Mouse (Mus musculus) forebrain, embryonic 11.5 days (tissue): ENCODE measurements around the gene Uqcr10. TPM values are rescaled to one million over a fixed set of nuclear protein-coding genes. Genes with fewer than 3 reads are reported as not detected.

Source experiments
- ATAC-seq: fragments of 200-750 bp; cut with Nextera tagmentation; replicated peaks from 2 replicates; pipeline ENCODE4 v1.8.0; 2017; ENCODE audit warnings: moderate TSS enrichment; ENCODE audit not compliant: low FRiP score
- DNase-seq: peaks from one replicate; pipeline ENCODE4 v3.0.0-alpha.2; 2017; ENCODE audit warnings: low spot score
- H3K27ac ChIP-seq: fragments of 300-500 bp; sonication (generic); 2 replicates; pipeline ENCODE4 v1.5.1; 2014; ENCODE audit warnings: low read depth, low read length
- H3K27me3 ChIP-seq: fragments of 300-500 bp; sonication (generic); 2 replicates; pipeline ENCODE4 v1.6.1; 2014; ENCODE audit warnings: mild to moderate bottlenecking, low read length, mixed read lengths; ENCODE audit not compliant: control insufficient read depth, insufficient read depth
- H3K36me3 ChIP-seq: fragments of 300-500 bp; sonication (generic); 2 replicates; pipeline ENCODE4 v1.6.1; 2014; ENCODE audit warnings: mild to moderate bottlenecking, low read length, moderate library complexity, mixed read lengths; ENCODE audit not compliant: control insufficient read depth, insufficient read depth
- H3K4me1 ChIP-seq: fragments of 300-500 bp; sonication (generic); replicated peaks from 2 replicates; pipeline ENCODE4 v1.6.1; 2014; ENCODE audit warnings: low read length, mixed read lengths; ENCODE audit not compliant: control insufficient read depth, insufficient read depth
- H3K4me2 ChIP-seq: fragments of 300-500 bp; sonication (generic); 2 replicates; pipeline ENCODE4 v1.6.1; 2014; ENCODE audit warnings: low read depth, mild to moderate bottlenecking, low read length, moderate library complexity, mixed read lengths; ENCODE audit not compliant: severe bottlenecking
- H3K4me3 ChIP-seq: fragments of 300-500 bp; sonication (generic); 2 replicates; pipeline ENCODE4 v1.5.1; 2014; ENCODE audit warnings: low read depth, low read length
- H3K9ac ChIP-seq: fragments of 300-500 bp; sonication (generic); 2 replicates; pipeline ENCODE4 v1.6.1; 2014; ENCODE audit warnings: low read length
- H3K9me3 ChIP-seq: fragments of 300-500 bp; sonication (generic); 2 replicates; pipeline ENCODE4 v1.6.1; 2016; ENCODE audit warnings: low read length, mixed read lengths; ENCODE audit not compliant: control insufficient read depth
- WGBS: fragments of 180-500 bp; shearing (Covaris S2); extraction: QIAGEN DNeasy Blood & Tissue Kit; methylation state at CpG from one replicate; pipeline ENCODE4 v1.1.7; 2014; 5-methylcytosine and 5-hydroxymethylcytosine counted together
- polyA plus RNA-seq: library from polyadenylated mRNA; unstranded; fragments of >200 nt; fragmentation: Nextera tagmentation; extraction: Ambion mirVana; gene quantifications from 2 replicates; pipeline ENCODE4 v1.2.1, GENCODE M21; 2014

Uqcr10 gene
- polyA plus RNA-seq, 1 experiment from 2014 or later, result 552 TPM

- no peak overlapping the region for H3K27ac ChIP-seq
- ATAC-seq (no peak), DNase-seq (no peak)
- H3K9ac ChIP-seq, result no peak overlapping the region
- H3K4me1 ChIP-seq, result no peaks in the 10 kb centered on the region; the same call in 1 of the 2 replicates
- no peak overlapping the region for H3K4me3 ChIP-seq
- H3K27me3 ChIP-seq, result no peaks in the 10 kb centered on the region
- WGBS, result 93% methylated on average over 16 of the region's 16 CpGs
- H3K36me3 ChIP-seq, result no peaks in the 10 kb centered on the region
- H3K4me2 ChIP-seq, result no peak overlapping the region
- H3K9me3 ChIP-seq, result no peaks in the 10 kb centered on the region
Measured at GRCm38 (mm10) chr11:4738719-4739118, 34.6 kb upstream of the Uqcr10 start.

GRCm38 (mm10) chr11:4737682-4738081 is 33.5 kb upstream of the Uqcr10 start:
- DNase-seq, result no peak
- WGBS, result 84% methylated on average over 10 of the region's 10 CpGs
- ATAC-seq, result no peak
- H3K9me3 ChIP-seq, result no peaks in the 10 kb centered on the region
- H3K4me3 ChIP-seq, result no peak overlapping the region
- no peak overlapping the region for H3K4me2 ChIP-seq
- no peaks in the 10 kb centered on the region for H3K36me3 ChIP-seq
- H3K27ac ChIP-seq, result no peak overlapping the region
- H3K4me1 ChIP-seq, result no peaks in the 10 kb centered on the region; the same call in 1 of the 2 replicates
- H3K27me3 ChIP-seq, result no peaks in the 10 kb centered on the region
- no peak overlapping the region for H3K9ac ChIP-seq

- ATAC-seq (no peak), DNase-seq (no peak)
- 38% methylated on average over 6 of the region's 6 CpGs for WGBS
- Histone ChIP-seq H3K27me3 (no peaks in the 10 kb centered on the region), H3K36me3 (no peaks in the 10 kb centered on the region), H3K4me2 (no peak overlapping the region), H3K9ac (no peak overlapping the region), H3K9me3 (no peaks in the 10 kb centered on the region), H3K27ac (no peak overlapping the region), H3K4me3 (no peak overlapping the region), H3K4me1 (no peaks in the 10 kb centered on the region; the same call in 1 of the 2 replicates)
Measured at GRCm38 (mm10) chr11:4736355-4736754, 32.2 kb upstream of the Uqcr10 start.

GRCm38 (mm10) chr11:4734179-4734578 is 30.0 kb upstream of the Uqcr10 start:
- peak; percentile 71 for DNase-seq
- no peak for ATAC-seq
- no peak overlapping the region for H3K4me3 ChIP-seq
- H3K4me2 ChIP-seq, result no peak overlapping the region
- no peak overlapping the region for H3K9ac ChIP-seq
- WGBS, result 40% methylated on average over 12 of the region's 12 CpGs
- no peaks in the 10 kb centered on the region; the same call in 1 of the 2 replicates for H3K4me1 ChIP-seq
- no peaks in the 10 kb centered on the region for H3K36me3 ChIP-seq
- H3K27me3 ChIP-seq, result no peaks in the 10 kb centered on the region
- no peak overlapping the region for H3K27ac ChIP-seq
- H3K9me3 ChIP-seq, result no peaks in the 10 kb centered on the region

GRCm38 (mm10) chr11:4731781-4732180 is 27.6 kb upstream of the Uqcr10 start:
- no peak overlapping the region for H3K4me2 ChIP-seq
- no peak overlapping the region for H3K4me3 ChIP-seq
- no peak overlapping the region for H3K9ac ChIP-seq
- WGBS, result 76% methylated on average over 7 of the region's 7 CpGs
- no peak for ATAC-seq
- no peak overlapping the region for H3K27ac ChIP-seq
- H3K27me3 ChIP-seq, result no peaks in the 10 kb centered on the region
- DNase-seq, result no peak
- no peaks in the 10 kb centered on the region for H3K36me3 ChIP-seq
- no peaks in the 10 kb centered on the region for H3K9me3 ChIP-seq
- H3K4me1 ChIP-seq, result no peaks in the 10 kb centered on the region; the same call in 1 of the 2 replicates

- H3K4me1 ChIP-seq, result no peaks in the 10 kb centered on the region; the same call in 1 of the 2 replicates
- H3K9ac ChIP-seq, result no peak overlapping the region
- DNase-seq, result no peak
- H3K9me3 ChIP-seq, result no peaks in the 10 kb centered on the region
- no peak for ATAC-seq
- no peaks in the 10 kb centered on the region for H3K27me3 ChIP-seq
- no peak overlapping the region for H3K4me2 ChIP-seq
- no peak overlapping the region for H3K4me3 ChIP-seq
- WGBS, result 85% methylated on average over 5 of the region's 5 CpGs
- no peak overlapping the region for H3K27ac ChIP-seq
- H3K36me3 ChIP-seq, result no peaks in the 10 kb centered on the region
Measured at GRCm38 (mm10) chr11:4730913-4731312, 26.8 kb upstream of the Uqcr10 start.

- no peak overlapping the region for H3K27ac ChIP-seq
- H3K4me1 ChIP-seq, result no peaks in the 10 kb centered on the region; the same call in 1 of the 2 replicates
- 87% methylated on average over 6 of the region's 6 CpGs for WGBS
- no peak for ATAC-seq
- DNase-seq, result no peak
- H3K4me3 ChIP-seq, result no peak overlapping the region
- no peaks in the 10 kb centered on the region for H3K36me3 ChIP-seq
- no peak overlapping the region for H3K4me2 ChIP-seq
- H3K27me3 ChIP-seq, result no peaks in the 10 kb centered on the region
- no peak overlapping the region for H3K9ac ChIP-seq
- no peaks in the 10 kb centered on the region for H3K9me3 ChIP-seq
Measured at GRCm38 (mm10) chr11:4730096-4730495, 26.0 kb upstream of the Uqcr10 start.

- H3K27ac ChIP-seq, result no peak overlapping the region
Measured at GRCm38 (mm10) chr11:4729603-4730002, 25.5 kb upstream of the Uqcr10 start.

GRCm38 (mm10) chr11:4721728-4722127 is 17.6 kb upstream of the Uqcr10 start:
- Histone ChIP-seq H3K9ac (no peak overlapping the region), H3K4me1 (no peaks in the 10 kb centered on the region), H3K4me3 (no peak overlapping the region), H3K27ac (no peak overlapping the region), H3K4me2 (no peak overlapping the region), H3K27me3 (no peaks in the 10 kb centered on the region), H3K36me3 (no peaks in the 10 kb centered on the region), H3K9me3 (no peaks in the 10 kb centered on the region)
- DNase-seq (no peak), ATAC-seq (no peak)
- 87% methylated on average over 8 of the region's 8 CpGs for WGBS

More at GRCm38 (mm10) chr11:4729603-4730002, 25.5 kb upstream of the Uqcr10 start:
- no peaks in the 10 kb centered on the region for H3K4me1 ChIP-seq
- no peak overlapping the region for H3K4me2 ChIP-seq
- H3K9ac ChIP-seq, result no peak overlapping the region
- H3K4me3 ChIP-seq, result no peak overlapping the region
- no peaks in the 10 kb centered on the region for H3K27me3 ChIP-seq
- no peaks in the 10 kb centered on the region for H3K9me3 ChIP-seq
- WGBS, result 84% methylated on average over 12 of the region's 12 CpGs
- no peak for ATAC-seq
- H3K36me3 ChIP-seq, result no peaks in the 10 kb centered on the region
- no peak for DNase-seq
